Mouse (Mus musculus) E14TG2a.4 (cell line): ENCODE results near the gene Mast4.

Source experiments
- CTCF ChIP-seq: conservative IDR thresholded peaks from 2 replicates; pipeline ENCODE4 v1.5.1; 2014; ENCODE audit warnings: low read length
- NANOG ChIP-seq: IDR thresholded peaks from 2 replicates; pipeline ENCODE4 v1.6.1; 2014; ENCODE audit warnings: borderline replicate concordance, low read length, mixed read lengths

DNA sequence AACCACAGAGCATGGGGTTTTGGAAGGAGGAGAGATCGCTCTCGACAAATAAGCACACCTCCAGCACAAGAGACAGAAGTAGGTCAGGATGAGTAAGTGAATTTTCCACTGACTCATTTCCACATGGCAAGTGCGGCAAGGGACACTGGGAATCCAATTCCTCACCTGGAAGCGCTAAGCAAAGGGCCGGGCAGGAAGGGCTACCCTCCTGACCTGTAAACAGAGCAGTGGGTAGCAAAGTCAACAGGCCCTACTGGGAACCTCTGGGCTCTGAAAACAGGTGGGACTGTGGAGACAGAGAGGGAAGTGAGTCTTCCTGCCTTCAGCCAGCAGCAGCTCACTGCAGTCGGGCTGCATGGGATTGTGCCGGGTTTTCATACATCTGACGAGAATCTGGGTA lies 457.1 kb downstream of the Mast4 start:
- TF ChIP-seq CTCF = no peak
- TF ChIP-seq NANOG = no peak
